Mouse (Mus musculus) layer of hippocampus, postnatal 36 days (tissue): ENCODE results near the gene Camk2n1. TPM values are rescaled to one million over a fixed set of nuclear protein-coding genes. Genes with fewer than 3 reads are reported as not detected.
A peak's percentile ranks its signal among the peaks of the same experiment; 100 is the strongest.
"Not testable (repeated sequence)": the region's sequence is repeated elsewhere in the genome, so short reads cannot be mapped to it uniquely, and the experiment has no call there.

Experiments used
- DNase-seq, 2 experiments: peaks; one replicate each; pipeline ENCODE4 v3.0.0; 2022
- total RNA-seq, 2 experiments: library from RNA; stranded (reverse); gene quantifications; 2 replicates each; pipeline ENCODE4 v1.2.3; 2021

Gene Camk2n1
- total RNA-seq = 100 to 1,000 TPM; 359 to 375 TPM

DNA sequence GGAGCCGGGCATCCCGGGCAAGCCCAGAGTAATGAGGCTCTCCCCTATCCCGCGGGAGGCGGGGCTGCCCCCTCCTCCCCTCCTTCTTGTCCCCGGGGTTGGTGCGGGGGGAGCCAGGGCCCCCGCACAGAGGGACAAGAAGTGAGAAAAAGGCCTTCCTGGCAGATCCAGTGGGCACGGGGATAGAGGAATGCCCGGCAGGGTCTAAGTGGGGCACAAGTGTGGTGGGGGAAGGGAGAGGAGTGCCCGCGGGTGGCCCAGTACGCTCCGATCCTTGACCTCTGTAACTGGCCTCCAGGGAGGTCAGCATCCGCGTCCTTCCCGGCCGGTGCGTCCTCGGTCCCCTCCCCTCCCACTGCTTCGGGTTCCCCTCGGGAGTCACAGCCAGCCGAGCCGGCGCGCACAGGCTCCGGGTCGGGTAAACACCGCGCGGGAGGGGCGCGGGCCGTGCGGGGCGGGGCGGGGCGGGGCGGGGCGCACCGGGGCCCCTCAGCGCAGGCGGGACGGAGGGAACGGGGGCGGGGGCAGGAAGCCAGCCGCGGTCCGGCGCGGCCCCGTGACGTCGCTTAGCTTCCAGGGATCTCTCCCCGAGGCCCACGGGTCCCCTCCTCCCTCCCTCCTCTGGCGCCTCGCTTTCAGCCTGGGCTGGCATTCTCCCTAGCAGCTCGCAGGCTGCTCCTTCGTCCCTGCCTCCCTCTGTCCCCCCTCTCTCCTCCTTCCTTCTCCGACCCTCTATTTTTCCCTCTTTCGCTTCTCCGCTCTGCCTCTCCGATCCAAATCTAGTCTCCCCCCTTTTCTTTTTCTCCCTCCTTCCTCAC, at the start of gene Camk2n1:
Camk2n1 (plus strand) TSS at position 562 of the 818 bp plus-strand sequence.
- DNase-seq = peak; percentile 82 to 83

DNA sequence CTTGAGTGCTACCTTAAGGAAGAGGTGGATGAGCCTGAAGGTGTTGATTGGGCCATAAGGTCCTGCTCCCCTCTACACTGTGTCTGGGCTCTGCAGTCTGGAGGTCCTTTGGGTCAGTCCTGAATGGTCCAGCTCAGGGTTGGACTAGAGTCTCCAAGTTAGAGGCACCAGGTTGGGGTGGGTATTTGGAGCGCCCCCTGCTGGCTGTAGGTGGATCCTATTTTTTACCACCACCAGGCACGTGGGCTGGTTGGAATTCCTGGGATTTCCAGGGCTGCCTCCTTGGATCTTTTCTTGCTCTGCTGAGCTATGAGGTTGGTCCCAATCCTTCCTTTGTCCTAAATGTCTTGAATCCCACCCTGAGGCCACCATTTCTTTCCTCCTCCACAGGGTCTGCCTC, 49.3 kb upstream of the Camk2n1 start:
- DNase-seq = no peak

DNA sequence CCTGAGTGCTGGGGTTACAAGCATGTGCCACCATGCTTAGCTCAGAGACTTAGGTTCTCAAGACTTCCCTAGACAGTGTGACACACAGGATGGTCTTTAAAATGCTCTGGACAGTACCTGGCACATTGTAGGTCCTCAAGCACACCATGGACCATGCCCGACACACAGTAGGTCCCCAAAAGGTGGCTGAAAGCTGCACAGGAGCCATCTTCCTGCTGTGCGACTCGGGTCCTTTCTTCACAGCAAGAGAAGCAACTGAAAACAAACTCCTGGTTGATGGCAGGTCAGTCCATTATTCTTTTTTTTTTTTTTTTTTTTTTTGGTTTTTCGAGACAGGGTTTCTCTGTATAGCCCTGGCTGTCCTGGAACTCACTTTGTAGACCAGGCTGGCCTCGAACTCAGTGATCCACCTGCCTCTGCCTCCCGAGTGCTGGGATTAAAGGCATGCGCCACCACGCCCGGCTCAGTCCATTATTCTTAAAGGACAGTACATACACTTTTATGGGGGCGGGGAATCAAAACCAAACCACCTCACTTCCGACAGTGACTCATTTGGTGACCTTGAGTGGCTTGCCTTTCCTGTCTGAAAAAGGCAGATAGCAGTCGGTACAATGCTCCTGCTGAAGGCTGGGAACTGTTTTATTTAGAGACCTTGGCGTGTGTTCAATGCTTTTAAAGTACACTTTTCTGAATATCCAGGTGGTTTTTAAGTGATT, 46.5 kb upstream of the Camk2n1 start:
- no peak for DNase-seq

DNA sequence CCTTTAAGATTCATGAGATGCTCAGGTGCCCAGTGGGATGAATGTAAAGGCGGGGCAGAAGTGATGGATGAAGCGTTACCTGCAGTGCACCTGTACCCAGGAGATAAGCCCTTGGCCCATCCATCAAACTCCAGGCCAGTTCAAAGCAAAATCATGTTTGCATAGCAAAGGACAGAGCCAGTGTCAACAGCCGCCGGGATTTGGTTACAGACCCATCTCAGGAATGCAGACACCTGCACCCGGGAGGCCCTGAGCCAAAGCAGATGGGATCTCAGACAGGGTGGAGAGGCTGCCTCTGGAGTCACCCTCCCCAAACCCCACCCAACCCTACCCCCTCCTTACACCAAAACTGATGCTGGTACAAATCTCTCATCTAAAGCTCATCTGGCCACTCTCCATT, 43.1 kb upstream of the Camk2n1 start:
- no peak for DNase-seq

DNA sequence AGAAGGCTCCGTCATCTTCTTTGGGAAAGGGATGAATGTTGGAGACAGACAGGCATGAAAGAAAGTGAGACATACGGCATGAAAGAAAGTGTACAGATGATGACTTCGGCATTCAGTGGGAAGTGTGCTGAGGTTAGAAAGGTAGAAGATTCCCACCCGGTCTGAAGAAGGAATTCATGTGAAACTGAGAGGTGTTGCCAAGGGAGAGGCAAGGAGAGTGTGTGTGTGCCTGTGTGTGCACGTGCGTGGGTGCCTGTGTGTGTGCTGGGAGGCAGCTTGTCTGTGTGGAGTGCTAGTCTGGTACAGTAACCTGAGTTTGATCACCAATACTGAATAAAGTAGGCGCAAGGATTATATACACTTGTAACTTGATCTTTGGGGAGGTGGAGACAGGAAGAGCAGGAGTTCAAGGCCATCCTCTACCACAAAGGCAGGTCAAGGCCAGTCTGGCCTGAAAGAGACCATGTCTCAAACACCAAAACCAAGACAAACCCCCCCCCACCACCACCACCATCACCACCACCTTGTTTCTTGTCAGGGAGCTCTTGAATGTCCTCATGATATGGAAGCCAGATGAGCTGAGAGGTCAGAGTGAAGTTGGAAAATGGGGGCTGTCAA, 42.5 kb upstream of the Camk2n1 start:
- no peak for DNase-seq

DNA sequence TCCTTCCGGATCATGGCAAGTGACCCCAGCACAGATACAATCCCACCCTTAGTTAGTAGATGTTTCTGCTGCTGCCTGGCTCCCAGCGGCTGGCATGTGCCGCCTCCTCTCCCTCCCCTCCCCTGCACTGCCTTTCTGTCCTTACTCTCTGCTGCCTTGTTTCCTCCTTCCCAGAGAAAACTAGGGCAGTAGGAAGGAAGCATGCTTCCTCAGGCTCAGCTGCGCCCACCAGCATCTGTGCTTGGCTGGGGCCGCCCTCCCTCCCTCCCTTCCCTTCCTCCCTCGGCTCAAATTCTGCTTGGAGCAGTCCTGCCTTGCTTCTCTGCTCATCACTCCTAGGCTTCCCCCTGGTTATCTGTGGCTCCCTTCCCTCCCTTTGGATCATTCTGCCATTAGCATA, 39.4 kb upstream of the Camk2n1 start:
- peak; percentile 27 to 47 for DNase-seq

DNA sequence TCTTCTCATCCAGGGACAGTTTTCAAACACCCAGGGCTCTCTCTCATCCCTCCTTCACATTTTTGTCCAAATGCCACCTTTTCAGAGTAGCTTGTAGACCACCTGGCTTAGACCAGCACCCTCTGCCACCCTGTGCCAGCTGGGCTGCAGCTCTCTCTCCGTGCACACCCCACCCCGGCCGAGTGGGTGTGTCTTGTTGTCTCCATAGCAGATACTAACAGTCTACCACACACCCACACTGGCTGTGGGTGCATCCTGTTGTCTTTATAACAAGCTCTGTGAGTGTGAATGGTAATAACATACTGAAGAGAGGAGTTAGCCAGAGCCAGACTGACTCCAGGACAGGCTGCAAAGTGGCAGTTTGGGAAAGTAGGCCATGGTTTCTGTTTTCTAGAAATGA, 38.1 kb upstream of the Camk2n1 start:
- peak; percentile 44 to 49 for DNase-seq

DNA sequence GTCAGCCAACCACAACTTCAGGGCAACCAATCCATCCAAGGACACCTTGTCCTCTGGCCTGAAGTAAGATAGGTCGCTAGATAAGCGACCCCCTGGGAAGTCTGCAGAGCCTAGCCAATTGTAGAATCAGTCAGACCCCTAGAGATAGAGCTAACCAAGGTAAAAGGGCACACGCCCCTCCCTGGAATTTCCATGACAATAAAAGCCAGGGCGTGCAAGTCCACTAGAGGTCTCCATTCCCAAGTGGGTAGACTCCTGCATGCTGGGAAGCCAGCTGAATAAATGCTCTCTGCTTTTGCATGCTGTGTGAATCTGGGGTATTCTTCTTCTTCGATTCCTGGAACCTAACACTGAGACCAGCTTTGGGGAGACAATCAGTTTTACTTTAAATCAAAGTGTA, 37.7 kb upstream of the Camk2n1 start:
- DNase-seq = no peak

DNA sequence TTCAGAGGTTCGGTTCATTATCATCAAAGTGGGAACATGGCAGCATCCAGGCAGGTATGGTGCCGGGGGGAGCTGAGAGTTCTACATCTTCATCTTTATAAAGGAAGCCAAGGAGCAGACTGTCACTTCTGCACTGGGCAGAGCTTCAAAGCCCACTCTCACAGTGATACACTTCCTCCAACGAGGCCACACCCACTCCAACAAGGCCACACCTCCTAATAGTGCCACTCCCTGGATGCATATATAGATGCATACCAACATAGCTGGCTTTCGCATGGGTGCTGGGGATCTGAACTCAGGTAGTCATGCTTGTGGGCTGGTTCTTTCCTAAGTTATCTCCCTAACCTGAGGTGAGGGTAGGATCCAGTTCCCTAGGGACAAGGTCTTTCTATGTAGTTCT, 36.2 kb upstream of the Camk2n1 start:
- no peak for DNase-seq

DNA sequence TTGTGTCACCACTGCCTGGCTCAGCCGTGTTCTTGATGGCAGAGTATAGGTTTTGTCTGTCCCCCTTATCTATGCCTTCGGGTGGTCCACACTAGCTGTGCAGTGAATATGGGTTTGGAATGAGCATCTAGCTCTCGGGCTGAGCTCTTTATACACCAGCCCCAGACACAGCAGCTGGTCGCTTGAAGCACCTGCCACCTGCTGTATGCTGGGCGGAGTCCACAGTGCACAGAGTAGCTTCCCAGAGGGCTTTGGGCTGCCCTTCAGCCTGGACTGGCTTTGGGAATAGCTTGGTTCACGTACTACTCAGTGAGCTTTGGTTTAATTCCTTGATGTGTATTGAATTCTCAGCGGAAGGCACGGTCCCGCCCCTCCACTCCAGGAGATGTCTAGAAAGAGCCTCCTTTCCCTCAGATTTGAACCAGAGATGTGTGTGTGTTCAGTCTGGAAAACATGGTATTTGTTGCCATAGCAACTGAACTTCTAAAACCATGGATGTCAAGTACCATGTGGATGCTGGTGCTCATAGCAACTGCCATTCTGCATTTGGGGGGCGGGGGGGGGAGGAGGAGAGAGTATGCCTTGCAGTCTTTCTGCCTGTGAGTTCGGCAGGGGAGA, 35.7 kb upstream of the Camk2n1 start:
- DNase-seq = no peak

DNA sequence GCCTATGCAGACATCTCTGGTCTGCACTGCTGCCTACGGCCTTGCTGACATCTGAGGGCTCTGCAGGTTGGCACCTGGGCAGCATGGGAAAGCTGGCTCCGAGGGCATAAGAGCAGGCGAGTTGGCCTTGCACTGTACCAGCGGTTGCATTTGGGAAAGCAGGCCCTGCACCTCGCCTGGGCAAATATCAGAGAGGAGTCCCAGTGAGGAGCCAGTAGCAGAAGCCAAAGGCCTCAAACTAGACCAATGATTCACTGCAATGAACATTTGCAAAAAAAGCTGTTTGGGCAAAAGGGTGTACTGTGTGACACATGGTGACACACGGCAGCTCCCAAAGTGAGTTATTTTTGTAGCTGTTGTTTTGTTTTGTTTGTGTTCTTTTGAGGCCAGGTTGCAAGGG, 29.1 kb upstream of the Camk2n1 start:
- DNase-seq = no peak

DNA sequence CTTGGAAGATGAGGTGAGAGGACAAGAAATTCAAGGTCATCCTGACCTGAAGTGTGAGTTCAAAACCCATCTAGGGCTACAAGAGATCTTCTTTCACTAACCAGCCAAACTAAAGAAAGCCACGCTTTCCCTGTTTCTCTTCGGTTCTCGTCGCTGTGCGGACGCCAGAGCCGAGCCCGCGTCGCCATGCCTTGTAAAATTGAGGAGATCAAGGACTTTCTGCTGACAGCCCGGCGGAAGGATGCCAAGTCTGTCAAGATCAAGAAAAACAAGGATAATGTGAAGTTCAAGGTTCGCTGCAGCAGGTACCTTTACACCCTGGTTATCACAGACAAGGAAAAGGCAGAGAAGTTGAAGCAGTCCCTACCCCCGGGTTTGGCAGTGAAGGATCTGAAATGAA, 28.5 kb upstream of the Camk2n1 start:
- DNase-seq = not testable (repeated sequence)

DNA sequence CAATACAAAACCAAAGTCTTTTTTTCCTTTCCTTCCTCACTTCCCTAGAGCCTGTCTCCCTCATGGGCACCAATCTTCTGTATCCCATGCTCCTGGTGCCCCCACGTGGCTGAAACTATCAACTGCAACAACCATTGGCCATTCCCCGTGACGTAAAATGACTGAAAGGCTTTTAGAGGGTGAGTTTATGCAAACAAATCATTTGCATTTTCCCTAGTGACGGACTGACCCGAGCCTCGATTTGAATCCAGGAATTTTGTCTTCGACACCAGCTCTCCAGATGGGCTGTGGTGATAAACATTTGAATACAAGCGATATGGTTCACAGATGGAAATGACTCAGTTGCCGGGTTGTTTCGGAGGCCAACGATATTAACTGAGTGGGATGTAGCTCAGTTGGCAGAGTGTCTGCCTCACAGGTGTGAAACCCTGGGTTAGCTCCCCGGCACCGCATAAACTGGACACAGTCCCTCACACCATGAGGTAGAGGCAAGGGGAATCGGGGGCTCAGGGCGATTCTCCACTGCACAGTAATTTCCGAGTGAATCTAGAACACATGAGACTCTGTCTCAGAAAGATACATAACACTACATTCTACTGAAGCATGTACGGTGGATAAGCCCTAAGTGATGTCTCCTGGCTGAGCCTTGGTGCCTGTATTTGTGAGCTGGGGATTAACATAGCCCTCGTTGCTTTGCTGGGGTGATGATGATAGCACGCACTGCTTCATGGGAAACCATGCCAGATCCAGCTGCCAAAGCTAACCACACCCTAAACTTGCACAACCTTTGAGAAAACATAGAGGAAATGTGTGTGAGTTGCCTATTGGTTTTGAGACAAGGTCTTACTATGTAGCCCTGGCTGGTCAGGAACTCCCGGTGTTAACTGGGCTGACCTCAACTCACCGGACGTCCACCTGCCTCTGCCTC, 27.1 kb upstream of the Camk2n1 start:
- peak; percentile 88 to 91 for DNase-seq

DNA sequence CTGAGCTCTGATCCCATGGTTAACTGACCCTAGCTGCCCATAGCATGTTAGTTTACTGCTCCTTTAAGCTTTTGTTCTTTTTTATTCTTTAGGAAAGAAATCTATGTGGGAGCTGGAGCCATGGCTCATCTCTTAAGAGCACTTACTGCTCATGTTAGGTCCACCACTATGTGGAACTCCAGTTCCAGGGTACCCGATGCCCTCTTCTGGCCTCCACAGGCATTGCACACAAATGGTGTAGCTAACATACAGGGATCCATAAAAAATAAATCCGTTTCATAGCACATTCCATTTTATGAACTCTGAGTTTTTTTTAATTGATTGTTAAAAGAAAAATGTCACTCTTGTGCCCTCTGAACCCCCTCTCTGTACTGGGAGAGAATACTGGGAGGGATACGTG, 24.3 kb upstream of the Camk2n1 start:
- no peak for DNase-seq

DNA sequence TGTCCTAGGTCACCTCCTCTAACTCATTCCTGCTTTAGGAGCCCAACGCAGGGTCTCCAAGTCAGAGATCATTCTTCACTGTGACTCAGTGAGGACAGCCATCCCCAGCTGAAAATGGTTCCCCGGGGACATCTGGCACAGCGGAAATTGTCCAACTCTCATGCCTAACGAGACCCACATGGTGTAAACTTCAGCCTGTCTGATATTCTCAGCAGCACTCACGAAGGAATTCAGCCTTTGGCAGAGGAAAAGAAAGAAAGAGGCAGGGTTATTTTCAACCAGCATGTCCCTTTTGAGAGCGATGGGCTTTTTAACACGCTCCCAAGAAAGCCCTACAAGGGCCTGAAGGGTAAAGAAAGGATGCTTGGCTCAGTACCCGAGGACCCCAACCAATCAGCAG, 22.8 kb upstream of the Camk2n1 start:
- no peak for DNase-seq

DNA sequence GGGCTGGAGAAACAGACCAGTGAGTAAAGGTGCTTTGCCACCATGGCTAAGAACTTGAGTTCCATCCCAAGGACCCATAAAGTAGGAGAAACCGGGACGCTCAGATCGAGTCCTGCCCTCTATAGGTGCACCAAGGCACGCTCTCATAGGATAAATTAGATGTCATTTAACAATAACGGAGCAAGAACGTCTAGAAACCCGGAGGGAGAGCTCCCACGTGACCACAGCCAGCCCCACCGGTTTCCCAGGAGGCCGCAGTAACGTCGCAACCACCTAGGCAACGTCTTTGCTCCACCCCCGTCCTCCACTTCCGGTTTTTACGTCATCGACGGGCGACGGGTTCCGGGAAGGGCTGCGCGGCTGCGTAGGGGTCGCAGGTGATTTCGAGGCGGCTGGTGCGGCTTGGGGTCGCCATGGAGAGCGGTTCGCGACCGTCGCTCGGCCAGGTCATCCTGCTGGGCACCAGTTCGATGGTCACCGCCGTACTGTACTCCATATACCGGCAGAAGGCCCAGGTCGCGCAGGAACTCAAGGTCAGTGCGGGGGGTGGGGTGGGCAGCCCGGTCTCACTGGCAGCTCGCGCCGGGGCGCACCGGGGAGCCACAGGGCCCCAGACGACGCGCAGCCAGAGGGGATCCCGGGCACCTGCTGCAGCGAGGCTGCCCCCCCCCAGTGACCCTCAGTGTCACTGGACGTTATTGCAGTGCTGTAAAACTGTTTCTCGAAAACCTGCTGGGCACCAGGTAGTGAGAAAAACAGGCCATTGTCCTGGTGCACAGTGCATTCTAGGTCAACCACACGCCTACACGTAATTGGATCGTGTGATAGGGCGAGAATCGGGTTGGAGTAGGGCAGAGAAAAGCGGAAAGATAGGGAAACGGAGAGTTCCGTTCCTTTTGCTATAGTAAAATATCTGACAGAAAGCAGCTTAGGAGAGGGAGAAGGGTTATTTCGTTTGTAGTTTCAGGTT, 19.5 kb upstream of the Camk2n1 start, which contains the start of gene Mul1:
Mul1 (plus strand) TSS at position 325 of the 970 bp plus-strand sequence.
- peak; percentile 97 for DNase-seq

DNA sequence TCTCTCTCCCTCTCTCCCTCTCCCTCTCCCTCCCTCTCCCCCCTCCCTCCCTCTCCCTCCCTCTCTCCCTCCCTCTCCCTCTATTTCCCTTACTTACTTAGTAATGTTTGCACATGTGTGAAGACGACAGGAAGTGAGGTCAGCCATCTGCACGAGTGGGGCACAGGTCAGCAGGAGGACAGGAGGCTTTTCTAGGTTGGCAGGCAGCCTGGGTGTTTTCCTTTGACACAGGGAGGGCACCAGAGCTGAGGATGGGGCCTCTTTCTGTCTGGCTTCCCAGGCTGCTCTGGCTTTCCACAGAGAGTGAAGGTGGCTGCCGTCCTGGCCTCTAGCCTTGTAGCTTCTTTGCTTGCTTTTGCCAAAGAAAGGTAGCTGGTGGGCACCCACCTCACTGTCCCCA, 14.1 kb upstream of the Camk2n1 start:
- no peak for DNase-seq

DNA sequence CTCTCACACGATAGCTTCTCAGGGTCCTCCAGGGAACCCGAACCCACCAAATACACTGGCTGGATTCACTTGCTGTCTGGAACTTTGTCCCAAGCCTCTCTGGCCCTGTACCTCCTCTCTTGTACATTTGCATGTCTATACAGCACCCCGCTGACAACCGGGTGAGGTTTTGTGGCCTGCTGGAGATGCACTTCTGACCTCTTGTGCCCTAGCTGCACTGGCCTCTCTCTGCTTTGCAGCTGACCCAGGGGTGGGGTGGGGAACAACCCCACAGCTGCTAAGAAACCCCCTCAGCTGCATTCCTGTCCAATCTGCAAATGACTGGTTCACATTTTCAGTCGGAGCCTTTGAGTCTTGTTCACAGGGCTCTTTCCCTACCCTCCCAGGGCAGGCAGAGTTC, 9.2 kb upstream of the Camk2n1 start:
- no peak for DNase-seq

DNA sequence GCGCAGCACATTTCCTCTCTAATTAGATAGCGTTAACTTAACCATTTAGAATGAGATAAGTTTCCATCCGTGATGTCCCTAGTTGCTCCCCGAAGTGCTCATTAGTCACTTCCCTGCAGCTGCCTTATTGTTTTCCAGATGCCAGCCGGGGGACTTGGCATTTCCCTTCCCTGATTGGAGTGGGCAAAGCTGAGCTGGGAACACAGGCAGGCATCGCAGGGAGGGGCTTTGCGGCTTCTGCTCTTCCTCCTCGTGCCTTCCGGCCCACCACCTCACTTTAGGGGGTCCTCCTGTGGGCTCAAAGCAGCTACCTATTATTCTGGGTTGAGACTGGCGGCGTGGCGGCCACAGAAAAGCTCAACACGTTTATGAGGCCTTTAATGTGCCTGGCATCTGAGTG, 7.1 kb upstream of the Camk2n1 start:
- DNase-seq = peak in 1 of 2 experiments; percentile 47

DNA sequence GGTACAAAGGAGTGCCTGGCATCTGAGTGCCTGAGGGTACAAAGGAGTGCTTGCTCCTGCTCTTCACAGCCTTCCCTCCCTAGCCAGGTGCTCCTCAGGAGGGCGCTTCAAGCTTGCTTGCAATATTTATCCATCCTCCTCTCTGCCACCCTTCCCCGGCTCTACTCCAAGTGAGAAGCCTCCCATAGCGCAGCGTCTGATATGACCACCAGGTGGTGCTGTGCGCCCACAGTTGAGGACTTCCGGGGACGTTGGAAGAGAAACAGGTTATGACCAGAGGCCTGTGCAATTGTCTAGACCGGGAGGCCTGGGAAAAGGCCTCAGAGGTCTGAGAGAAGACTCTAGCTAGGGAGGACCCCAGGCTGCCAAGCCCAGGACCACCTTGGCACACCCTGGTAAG, 6.7 kb upstream of the Camk2n1 start:
- peak; percentile 94 for DNase-seq
